Mouse (Mus musculus) embryonic facial prominence, embryonic 11.5 days (tissue): ENCODE measurements around the gene Wipf1. TPM values are rescaled to one million over a fixed set of nuclear protein-coding genes. Genes with fewer than 3 reads are reported as not detected.

ENCODE experiments used
- ATAC-seq: fragments of 200-750 bp; cut with Nextera tagmentation; replicated peaks from 2 replicates; pipeline ENCODE4 v1.8.0; 2017; ENCODE audit warnings: low read depth; ENCODE audit not compliant: insufficient number of reproducible peaks, low FRiP score, low TSS enrichment
- DNase-seq: peaks from one replicate; pipeline ENCODE4 v3.0.0-alpha.2; 2015; ENCODE audit warnings: low spot score
- H3K27ac ChIP-seq: fragments of 300-500 bp; sonication (generic); replicated peaks from 2 replicates; pipeline ENCODE4 v1.5.1; 2014; ENCODE audit warnings: mild to moderate bottlenecking, low read depth, low read length, control low read depth
- H3K27me3 ChIP-seq: fragments of 300-500 bp; sonication (generic); 2 replicates; pipeline ENCODE4 v1.6.1; 2014; ENCODE audit warnings: mild to moderate bottlenecking, low read length, moderate library complexity, mixed read lengths; ENCODE audit not compliant: control insufficient read depth, insufficient read depth
- H3K36me3 ChIP-seq: fragments of 300-500 bp; sonication (generic); replicated peaks from 2 replicates; pipeline ENCODE4 v1.6.1; 2014; ENCODE audit warnings: low read depth, mild to moderate bottlenecking, low read length, moderate library complexity, mixed read lengths; ENCODE audit not compliant: control insufficient read depth, insufficient read depth
- H3K4me1 ChIP-seq: fragments of 300-500 bp; sonication (generic); 2 replicates; pipeline ENCODE4 v1.6.1; 2014; ENCODE audit warnings: low read length, mixed read lengths; ENCODE audit not compliant: control insufficient read depth, insufficient read depth
- H3K4me2 ChIP-seq: fragments of 300-500 bp; sonication (generic); 2 replicates; pipeline ENCODE4 v1.6.1; 2014; ENCODE audit warnings: low read depth, mild to moderate bottlenecking, control low read depth, low read length, moderate library complexity
- H3K4me3 ChIP-seq: fragments of 300-500 bp; sonication (generic); 2 replicates; pipeline ENCODE4 v1.5.1; 2014; ENCODE audit warnings: low read depth, low read length, control low read depth
- H3K9ac ChIP-seq: fragments of 300-500 bp; sonication (generic); replicated peaks from 2 replicates; pipeline ENCODE4 v1.6.1; 2014; ENCODE audit warnings: mild to moderate bottlenecking, control low read depth, low read length
- H3K9me3 ChIP-seq: fragments of 300-500 bp; sonication (generic); replicated peaks from 2 replicates; pipeline ENCODE4 v1.6.1; 2016; ENCODE audit warnings: mild to moderate bottlenecking, low read length, inconsistent platforms, mixed read lengths; ENCODE audit not compliant: control insufficient read depth
- WGBS: fragments of 180-500 bp; shearing (Covaris S2); extraction: QIAGEN DNeasy Blood & Tissue Kit; methylation state at CpG from one replicate; pipeline ENCODE4 v1.1.7; 2014; 5-methylcytosine and 5-hydroxymethylcytosine counted together
- polyA plus RNA-seq: library from polyadenylated mRNA; unstranded; fragments of >200 nt; fragmentation: Nextera tagmentation; extraction: Ambion mirVana; gene quantifications from 2 replicates; pipeline ENCODE4 v1.2.1, GENCODE M21; 2014

Wipf1 gene
- polyA plus RNA-seq, 1 experiment from 2014 or later = 17.5 TPM

- no peak overlapping the region for H3K9ac ChIP-seq
- no peak overlapping the region for H3K4me2 ChIP-seq
- H3K9me3 ChIP-seq = no peaks in the 10 kb centered on the region
- peak overlapping the region; percentile 38 for H3K27ac ChIP-seq
- DNase-seq (no peak), ATAC-seq (no peak)
- no peaks in the 10 kb centered on the region for H3K36me3 ChIP-seq
- 74% methylated on average over 8 of the region's 8 CpGs for WGBS
- H3K4me3 ChIP-seq = no peak overlapping the region
- H3K4me1 ChIP-seq = peaks cover 12% of the 10 kb centered on the region
- no peaks in the 10 kb centered on the region for H3K27me3 ChIP-seq
Observed at GRCm38 (mm10) chr2:73486120-73486601, 43.4 kb downstream of the Wipf1 start.

- ATAC-seq = 0 out of 2 replicates have a peak, but pooled peaks have one; percentile 12
- H3K27ac ChIP-seq = peak overlapping the region; percentile 90
- no peaks in the 10 kb centered on the region for H3K9me3 ChIP-seq
- H3K4me3 ChIP-seq = no peak overlapping the region
- peaks cover 12% of the 10 kb centered on the region for H3K4me1 ChIP-seq
- 58% methylated on average over 26 of the region's 26 CpGs for WGBS
- H3K27me3 ChIP-seq = no peaks in the 10 kb centered on the region
- H3K9ac ChIP-seq = no peak overlapping the region
- H3K4me2 ChIP-seq = peak overlapping the region; percentile 17; the same call in 1 of the 2 replicates
- DNase-seq = peak; percentile 46
- H3K36me3 ChIP-seq = no peaks in the 10 kb centered on the region
Observed at GRCm38 (mm10) chr2:73485236-73486119, 44.1 kb downstream of the Wipf1 start.

- Histone ChIP-seq H3K4me1 (peaks cover 12% of the 10 kb centered on the region), H3K9me3 (no peaks in the 10 kb centered on the region), H3K27ac (peak overlapping the region; percentile 90), H3K4me2 (peak overlapping the region; percentile 22), H3K4me3 (no peak overlapping the region), H3K27me3 (no peaks in the 10 kb centered on the region), H3K9ac (peak overlapping the region; percentile 29; the same call in 1 of the 2 replicates), H3K36me3 (no peaks in the 10 kb centered on the region)
- 17% methylated on average over 15 of the region's 15 CpGs for WGBS
- no peak for ATAC-seq
- peak; percentile 55 for DNase-seq
Observed at GRCm38 (mm10) chr2:73484561-73485235, 44.8 kb downstream of the Wipf1 start.

- Histone ChIP-seq H3K9me3 (no peaks in the 10 kb centered on the region), H3K27me3 (no peaks in the 10 kb centered on the region), H3K27ac (no peak overlapping the region), H3K9ac (no peak overlapping the region), H3K36me3 (no peaks in the 10 kb centered on the region), H3K4me1 (no peaks in the 10 kb centered on the region), H3K4me3 (no peak overlapping the region), H3K4me2 (no peak overlapping the region)
- 90% methylated on average over 6 of the region's 6 CpGs for WGBS
- no peak for ATAC-seq
- DNase-seq = no peak
Observed at GRCm38 (mm10) chr2:73478805-73479204, 50.7 kb downstream of the Wipf1 start.

- DNase-seq (no peak), ATAC-seq (no peak)
- Histone ChIP-seq H3K36me3 (no peaks in the 10 kb centered on the region), H3K9me3 (no peaks in the 10 kb centered on the region), H3K9ac (no peak overlapping the region), H3K4me3 (no peak overlapping the region), H3K27me3 (no peaks in the 10 kb centered on the region), H3K27ac (no peak overlapping the region), H3K4me1 (no peaks in the 10 kb centered on the region), H3K4me2 (no peak overlapping the region)
- 81% methylated on average over 7 of the region's 7 CpGs for WGBS
Observed at GRCm38 (mm10) chr2:73477501-73477900, 52.0 kb downstream of the Wipf1 start.

- H3K9me3 ChIP-seq = no peaks in the 10 kb centered on the region
- H3K4me2 ChIP-seq = no peak overlapping the region
- no peak overlapping the region for H3K27ac ChIP-seq
- H3K27me3 ChIP-seq = no peaks in the 10 kb centered on the region
- ATAC-seq = no peak
- 72% methylated on average over 3 of the region's 3 CpGs for WGBS
- H3K9ac ChIP-seq = no peak overlapping the region
- H3K4me1 ChIP-seq = no peaks in the 10 kb centered on the region
- no peaks in the 10 kb centered on the region for H3K36me3 ChIP-seq
- H3K4me3 ChIP-seq = no peak overlapping the region
- DNase-seq = no peak
Observed at GRCm38 (mm10) chr2:73475519-73475918, 54.0 kb downstream of the Wipf1 start.

GRCm38 (mm10) chr2:73472130-73472529 is 57.4 kb downstream of the Wipf1 start:
- no peaks in the 10 kb centered on the region for H3K4me1 ChIP-seq
- 91% methylated on average over 2 of the region's 2 CpGs for WGBS
- ATAC-seq = no peak

More at GRCm38 (mm10) chr2:73472130-73472529, 57.4 kb downstream of the Wipf1 start:
- no peak for DNase-seq
- Histone ChIP-seq H3K9me3 (no peaks in the 10 kb centered on the region), H3K4me3 (no peak overlapping the region), H3K4me2 (no peak overlapping the region), H3K36me3 (no peaks in the 10 kb centered on the region; the same call in 1 of the 2 replicates), H3K27me3 (no peaks in the 10 kb centered on the region), H3K27ac (no peak overlapping the region), H3K9ac (no peak overlapping the region)
